Mouse (Mus musculus) cortical plate, adult 2 months (tissue): ENCODE measurements around the gene Ldlrad3. TPM values are rescaled to one million over a fixed set of nuclear protein-coding genes. Genes with fewer than 3 reads are reported as not detected.

Experiments used
- H3K27ac ChIP-seq: fragments of 200-500 bp; 2 replicates; pipeline ENCODE4 v1.5.1; 2012; ENCODE audit warnings: low read length, control low read depth, inconsistent platforms; ENCODE audit not compliant: insufficient read depth
- H3K4me1 ChIP-seq: fragments of 200-500 bp; 2 replicates; pipeline ENCODE4 v1.6.1; 2011; ENCODE audit warnings: low read length; ENCODE audit not compliant: control insufficient read depth, insufficient read depth
- H3K4me3 ChIP-seq: fragments of 200-500 bp; 2 replicates; pipeline ENCODE4 v1.5.1; 2011; ENCODE audit warnings: mild to moderate bottlenecking, low read length, control low read depth; ENCODE audit not compliant: insufficient read depth
- CTCF ChIP-seq: fragments of 200-500 bp; IDR thresholded peaks from 2 replicates; pipeline ENCODE4 v1.5.1; 2011; ENCODE audit warnings: mild to moderate bottlenecking, control low read depth, low read length; ENCODE audit not compliant: insufficient read depth; ENCODE audit errors: extremely low read depth
- POLR2A ChIP-seq: fragments of 200-500 bp; IDR thresholded peaks from 2 replicates; pipeline ENCODE4 v1.6.1; 2011; ENCODE audit warnings: mild to moderate bottlenecking, low read length, control low read depth; ENCODE audit not compliant: insufficient read depth; ENCODE audit errors: extremely low read depth
- polyA plus RNA-seq: library from polyadenylated mRNA; depleted of rRNA; stranded (reverse); fragments of >200 nt; gene quantifications from 2 replicates; pipeline ENCODE4 v1.2.3, GENCODE M21; 2012

The Ldlrad3 gene
- polyA plus RNA-seq, 1 experiment, result 8.7 TPM

GRCm38 (mm10) chr2:101950716-101951520, 235.3 kb downstream of the Ldlrad3 start:
- Histone ChIP-seq H3K4me1 (peaks cover 3% of the 10 kb centered on the region; the same call in 1 of the 2 replicates), H3K27ac (no peak overlapping the region), H3K4me3 (no peak overlapping the region)
- TF ChIP-seq CTCF (no peak), POLR2A (no peak)

GRCm38 (mm10) chr2:101935006-101935405, 251.2 kb downstream of the Ldlrad3 start:
- no peaks in the 10 kb centered on the region for H3K4me1 ChIP-seq
- no peak overlapping the region for H3K4me3 ChIP-seq
- TF ChIP-seq POLR2A (no peak), CTCF (no peak)
- H3K27ac ChIP-seq, result no peak overlapping the region

GRCm38 (mm10) chr2:101933301-101933700, 252.9 kb downstream of the Ldlrad3 start:
- no peak overlapping the region for H3K27ac ChIP-seq
- no peak for TF ChIP-seq POLR2A
- no peak for TF ChIP-seq CTCF
- H3K4me1 ChIP-seq, result no peaks in the 10 kb centered on the region
- H3K4me3 ChIP-seq, result no peak overlapping the region

GRCm38 (mm10) chr2:101932169-101932936, 253.8 kb downstream of the Ldlrad3 start:
- H3K4me3 ChIP-seq, result no peak overlapping the region
- H3K4me1 ChIP-seq, result no peaks in the 10 kb centered on the region
- H3K27ac ChIP-seq, result no peak overlapping the region
- no peak for TF ChIP-seq CTCF
- TF ChIP-seq POLR2A, result no peak

- Histone ChIP-seq H3K4me3 (no peak overlapping the region), H3K4me1 (no peaks in the 10 kb centered on the region), H3K27ac (no peak overlapping the region)
- TF ChIP-seq POLR2A (no peak), CTCF (no peak)
Measured at GRCm38 (mm10) chr2:101925591-101926188, 260.5 kb downstream of the Ldlrad3 start.

- Histone ChIP-seq H3K27ac (no peak overlapping the region), H3K4me3 (no peak overlapping the region), H3K4me1 (no peaks in the 10 kb centered on the region)
- TF ChIP-seq POLR2A, result no peak
- TF ChIP-seq CTCF, result no peak
Measured at GRCm38 (mm10) chr2:101925183-101925582, 261.0 kb downstream of the Ldlrad3 start.

GRCm38 (mm10) chr2:101923181-101923580, 263.0 kb downstream of the Ldlrad3 start:
- TF ChIP-seq CTCF (no peak), POLR2A (no peak)
- Histone ChIP-seq H3K4me3 (no peak overlapping the region), H3K4me1 (no peaks in the 10 kb centered on the region), H3K27ac (no peak overlapping the region)

DNA sequence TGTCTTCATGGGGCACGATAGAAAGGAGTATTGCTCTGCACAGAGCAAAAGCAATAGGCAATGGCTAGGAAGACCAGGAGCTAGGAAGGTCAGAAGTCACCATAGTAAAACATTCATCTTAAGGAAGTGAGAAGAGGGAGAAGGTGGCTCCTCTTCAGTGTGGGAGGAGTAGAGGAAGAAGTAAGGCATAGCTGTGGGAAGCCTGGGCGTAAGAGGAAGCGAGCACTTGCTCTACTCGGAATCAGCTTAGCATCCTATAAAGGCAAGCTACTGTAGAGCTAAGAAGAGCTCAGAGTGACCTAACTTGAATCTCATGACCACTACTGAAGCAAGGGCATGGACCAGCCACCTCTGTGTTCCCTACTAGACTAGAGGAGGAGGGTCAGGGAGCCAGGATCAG, 263.9 kb downstream of the Ldlrad3 start:
- TF ChIP-seq CTCF, result no peak
- TF ChIP-seq POLR2A, result no peak
- H3K27ac ChIP-seq, result no peak overlapping the region
- no peaks in the 10 kb centered on the region for H3K4me1 ChIP-seq
- H3K4me3 ChIP-seq, result no peak overlapping the region

- no peak for TF ChIP-seq CTCF
- TF ChIP-seq POLR2A, result no peak
- Histone ChIP-seq H3K27ac (0 out of 2 replicates have a peak overlapping the region, but pooled peaks have one; percentile 25), H3K4me3 (no peak overlapping the region)
Measured at GRCm38 (mm10) chr2:101920136-101920554, 266.0 kb downstream of the Ldlrad3 start.

More at GRCm38 (mm10) chr2:101920136-101920554, 266.0 kb downstream of the Ldlrad3 start:
- no peaks in the 10 kb centered on the region for H3K4me1 ChIP-seq
